Mouse (Mus musculus) G1E-ER4 (cell line): ENCODE measurements around the gene Vdac1. TPM values are rescaled to one million over a fixed set of nuclear protein-coding genes. Genes with fewer than 3 reads are reported as not detected.

Source experiments
- GATA1 ChIP-seq: IDR thresholded peaks from one replicate; pipeline ENCODE4 v1.8.0; 2012; ENCODE audit warnings: low read length, inconsistent platforms
- polyA plus RNA-seq: library from polyadenylated mRNA; stranded (reverse); fragments of >175 nt; gene quantifications from 2 replicates; pipeline ENCODE4 v1.2.3, GENCODE M21; 2012

Vdac1 gene
- polyA plus RNA-seq, result 41.9 and 55.2 TPM in 2 replicates

GRCm38 (mm10) chr11:52360471-52361277 is at the start of gene Vdac1:
Vdac1 (plus strand) TSS chr11:52360860.
- no peak for TF ChIP-seq GATA1

GRCm38 (mm10) chr11:52314102-52314793 is 46.4 kb upstream of the Vdac1 start:
- TF ChIP-seq GATA1, result no peak

GRCm38 (mm10) chr11:52318445-52318844 is 42.2 kb upstream of the Vdac1 start:
- TF ChIP-seq GATA1, result no peak

GRCm38 (mm10) chr11:52319664-52320063 is 41.0 kb upstream of the Vdac1 start:
- TF ChIP-seq GATA1, result no peak

- no peak for TF ChIP-seq GATA1
These were observed 40.1 kb upstream of the Vdac1 start for GRCm38 (mm10) chr11:52320529-52320928.

GRCm38 (mm10) chr11:52321540-52321939 is 39.1 kb upstream of the Vdac1 start:
- TF ChIP-seq GATA1, result no peak

- TF ChIP-seq GATA1, result no peak
These were observed 36.0 kb upstream of the Vdac1 start for GRCm38 (mm10) chr11:52324442-52325367.

- TF ChIP-seq GATA1, result no peak
These were observed 33.3 kb upstream of the Vdac1 start for GRCm38 (mm10) chr11:52327313-52327712.

- TF ChIP-seq GATA1, result no peak
These were observed 28.1 kb upstream of the Vdac1 start for GRCm38 (mm10) chr11:52332421-52333118.

GRCm38 (mm10) chr11:52333616-52334015 is 27.0 kb upstream of the Vdac1 start:
- TF ChIP-seq GATA1, result no peak

GRCm38 (mm10) chr11:52335263-52335662 is 25.4 kb upstream of the Vdac1 start:
- no peak for TF ChIP-seq GATA1

GRCm38 (mm10) chr11:52335924-52336323 is 24.7 kb upstream of the Vdac1 start:
- TF ChIP-seq GATA1, result no peak

- no peak for TF ChIP-seq GATA1
These were observed 22.9 kb upstream of the Vdac1 start for GRCm38 (mm10) chr11:52337651-52338295.

- no peak for TF ChIP-seq GATA1
These were observed 22.3 kb upstream of the Vdac1 start for GRCm38 (mm10) chr11:52338351-52338750.

- no peak for TF ChIP-seq GATA1
These were observed 21.6 kb upstream of the Vdac1 start for GRCm38 (mm10) chr11:52339098-52339497.
